Mouse (Mus musculus): ENCODE measurements around the gene Brox. TPM values are rescaled to one million over a fixed set of nuclear protein-coding genes. Genes with fewer than 3 reads are reported as not detected.

Brox gene
- total and polyA plus RNA-seq, 2 experiments from 2014 or later, result 82.3 to 93.8 TPM

DNA sequence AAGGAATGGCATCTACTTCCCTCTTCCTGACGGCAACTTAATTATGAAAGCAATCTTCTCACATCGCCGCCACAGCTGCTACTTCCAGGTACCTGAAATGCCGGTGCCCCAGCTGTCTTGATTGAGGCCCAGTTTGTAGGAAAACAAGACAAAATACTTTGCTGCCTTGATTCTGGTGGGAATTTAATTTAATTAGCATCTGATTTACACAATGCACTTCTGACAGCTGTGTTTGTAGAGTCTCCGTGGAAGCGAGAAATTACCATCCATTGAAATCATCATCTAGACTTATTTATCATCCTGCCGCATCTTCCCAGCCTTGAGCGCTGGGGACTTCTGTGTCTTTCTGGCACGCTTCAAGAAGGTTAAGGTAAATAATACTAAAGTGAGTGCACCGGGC, 44.5 kb downstream of the Brox start:
- no peak overlapping the region for H3K4me2 ChIP-seq (ENCODE audit: low read depth, low read length)
- WGBS, result 42% methylated on average over 10 of the region's 10 CpGs
- no peak overlapping the region for H3K27ac ChIP-seq
- no peaks in the 10 kb centered on the region for H3K27me3 ChIP-seq (ENCODE audit: insufficient read depth, low read length)
- no peaks in the 10 kb centered on the region for H3K36me3 ChIP-seq (ENCODE audit: insufficient read depth, low read length)
- peak; percentile 46 for DNase-seq (ENCODE audit: low spot score)
- H3K9ac ChIP-seq (replicated peaks; ENCODE audit: low read length), result no peak overlapping the region
- H3K4me1 ChIP-seq (ENCODE audit: insufficient read depth, low read length), result no peaks in the 10 kb centered on the region
- TF ChIP-seq CTCF (IDR thresholded peaks at IDR 0.05; ENCODE audit: low read depth), result no peak
- no peak for ATAC-seq
- H3K4me3 ChIP-seq (ENCODE audit: low read length), result no peak overlapping the region
- no peaks in the 10 kb centered on the region for H3K9me3 ChIP-seq (ENCODE audit: low read length)

DNA sequence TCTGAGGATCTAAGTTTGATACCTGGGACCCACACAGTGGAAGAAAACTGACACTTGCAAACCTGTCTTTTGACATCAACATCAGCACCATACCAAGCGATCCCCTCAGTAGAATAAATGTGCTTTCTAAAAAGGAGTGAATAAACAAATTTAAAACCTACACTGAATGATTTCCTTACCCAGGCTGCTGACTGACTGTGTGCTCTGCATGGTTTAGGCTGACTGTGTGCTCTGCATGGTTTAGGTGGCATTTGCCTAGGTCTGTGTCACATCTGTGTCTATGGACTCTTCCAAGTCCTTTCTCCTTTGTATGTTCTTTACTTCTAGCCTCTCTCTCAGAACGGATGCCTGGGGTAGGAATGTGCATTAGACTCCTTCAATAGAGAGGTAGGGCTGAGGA, 45.3 kb downstream of the Brox start:
- H3K27ac ChIP-seq, result no peak overlapping the region
- WGBS, result 79% methylated on average over 2 of the region's 2 CpGs
- no peak overlapping the region for H3K4me2 ChIP-seq (ENCODE audit: low read depth, low read length)
- no peaks in the 10 kb centered on the region for H3K4me1 ChIP-seq (ENCODE audit: insufficient read depth, low read length)
- no peak overlapping the region for H3K4me3 ChIP-seq (ENCODE audit: low read length)
- H3K9me3 ChIP-seq (ENCODE audit: low read length), result no peaks in the 10 kb centered on the region
- no peaks in the 10 kb centered on the region for H3K27me3 ChIP-seq (ENCODE audit: insufficient read depth, low read length)
- no peaks in the 10 kb centered on the region for H3K36me3 ChIP-seq (ENCODE audit: insufficient read depth, low read length)
- DNase-seq (ENCODE audit: low spot score) (no peak), ATAC-seq (no peak)
- no peak overlapping the region for H3K9ac ChIP-seq (replicated peaks; ENCODE audit: low read length)
- no peak for TF ChIP-seq CTCF (IDR thresholded peaks at IDR 0.05; ENCODE audit: low read depth)

GRCm38 (mm10) chr1:183250612-183251011, 46.5 kb downstream of the Brox start:
- no peaks in the 10 kb centered on the region for H3K9me3 ChIP-seq (ENCODE audit: low read length)
- no peak overlapping the region for H3K9ac ChIP-seq (replicated peaks; ENCODE audit: low read length)
- H3K27me3 ChIP-seq (ENCODE audit: insufficient read depth, low read length), result no peaks in the 10 kb centered on the region
- ATAC-seq (no peak), DNase-seq (ENCODE audit: low spot score) (no peak)
- no peaks in the 10 kb centered on the region for H3K4me1 ChIP-seq (ENCODE audit: insufficient read depth, low read length)
- WGBS, result 66% methylated on average over 4 of the region's 4 CpGs
- H3K36me3 ChIP-seq (ENCODE audit: insufficient read depth, low read length), result no peaks in the 10 kb centered on the region
- TF ChIP-seq CTCF (IDR thresholded peaks at IDR 0.05; ENCODE audit: low read depth), result no peak
- no peak overlapping the region for H3K4me3 ChIP-seq (ENCODE audit: low read length)
- no peak overlapping the region for H3K27ac ChIP-seq
- no peak overlapping the region for H3K4me2 ChIP-seq (ENCODE audit: low read depth, low read length)

- no peaks in the 10 kb centered on the region for H3K4me1 ChIP-seq (ENCODE audit: insufficient read depth, low read length)
- TF ChIP-seq CTCF (IDR thresholded peaks at IDR 0.05; ENCODE audit: low read depth), result no peak
- no peak overlapping the region for H3K4me2 ChIP-seq (ENCODE audit: low read depth, low read length)
- H3K9me3 ChIP-seq (ENCODE audit: low read length), result no peaks in the 10 kb centered on the region
- H3K36me3 ChIP-seq (ENCODE audit: insufficient read depth, low read length), result no peaks in the 10 kb centered on the region
- no peak for ATAC-seq
- no peaks in the 10 kb centered on the region for H3K27me3 ChIP-seq (ENCODE audit: insufficient read depth, low read length)
- no peak overlapping the region for H3K27ac ChIP-seq
- DNase-seq (ENCODE audit: low spot score), result no peak
- no peak overlapping the region for H3K4me3 ChIP-seq (ENCODE audit: low read length)
- 41% methylated on average over 1 of the region's 1 CpGs for WGBS
- no peak overlapping the region for H3K9ac ChIP-seq (replicated peaks; ENCODE audit: low read length)
These were observed 48.9 kb downstream of the Brox start for GRCm38 (mm10) chr1:183248144-183248543.

DNA sequence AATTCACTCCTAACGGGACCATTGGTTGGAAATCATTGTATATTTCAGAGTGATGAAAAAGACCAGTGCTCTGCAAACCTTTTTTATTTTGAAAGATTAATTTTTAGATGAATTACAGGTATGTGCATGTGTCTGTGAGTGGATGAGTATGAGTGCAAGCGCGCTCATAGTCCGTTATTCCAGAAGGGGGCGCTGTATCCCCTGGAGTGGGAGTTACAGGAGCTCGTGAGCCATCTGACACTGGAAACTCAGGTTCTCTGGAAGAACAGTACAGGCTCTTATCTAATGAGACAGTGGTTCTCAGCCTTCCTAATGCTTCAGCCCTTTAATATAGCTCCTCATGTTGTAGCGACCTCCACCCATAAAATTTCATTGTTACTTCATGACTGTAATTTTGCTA, 53.8 kb downstream of the Brox start:
- 74% methylated on average over 7 of the region's 7 CpGs for WGBS
- DNase-seq (ENCODE audit: low spot score), result no peak
- no peak for ATAC-seq
- H3K9ac ChIP-seq (replicated peaks; ENCODE audit: low read length), result no peak overlapping the region
- H3K9me3 ChIP-seq (ENCODE audit: low read length), result no peaks in the 10 kb centered on the region
- no peaks in the 10 kb centered on the region for H3K4me1 ChIP-seq (ENCODE audit: insufficient read depth, low read length)
- H3K4me2 ChIP-seq (ENCODE audit: low read depth, low read length), result no peak overlapping the region
- H3K36me3 ChIP-seq (ENCODE audit: insufficient read depth, low read length), result no peaks in the 10 kb centered on the region
- TF ChIP-seq CTCF (IDR thresholded peaks at IDR 0.05; ENCODE audit: low read depth), result peak; percentile 17; the same call in 1 of the 2 replicates
- no peak overlapping the region for H3K27ac ChIP-seq
- H3K4me3 ChIP-seq (ENCODE audit: low read length), result no peak overlapping the region
- H3K27me3 ChIP-seq (ENCODE audit: insufficient read depth, low read length), result no peaks in the 10 kb centered on the region

DNA sequence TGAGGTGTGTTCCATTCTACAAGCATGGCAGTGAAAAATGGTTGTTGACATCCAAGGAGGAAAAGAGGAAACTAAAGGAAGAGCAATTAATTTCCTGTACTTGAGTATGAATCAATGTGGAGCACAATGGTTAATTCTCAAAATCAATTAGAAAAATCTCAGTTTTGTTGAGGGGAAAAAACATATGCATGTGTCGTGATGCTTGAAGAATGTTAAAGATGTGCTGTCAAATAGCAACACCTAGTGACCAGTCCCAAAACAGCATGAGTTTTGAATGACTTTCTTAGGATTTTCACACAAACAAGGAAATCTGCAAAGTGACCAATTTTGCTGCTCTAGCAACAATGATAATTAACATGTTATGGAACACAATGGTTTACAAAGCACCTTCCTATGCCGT, 59.2 kb downstream of the Brox start:
- WGBS, result 24% methylated on average over 2 of the region's 2 CpGs
- no peak for ATAC-seq
- TF ChIP-seq CTCF (IDR thresholded peaks at IDR 0.05; ENCODE audit: low read depth), result peak; percentile 86

GRCm38 (mm10) chr1:183236460-183236859, 60.6 kb downstream of the Brox start:
- WGBS, result 87% methylated on average over 5 of the region's 5 CpGs
- H3K27me3 ChIP-seq (ENCODE audit: insufficient read depth, low read length), result no peaks in the 10 kb centered on the region
- H3K4me2 ChIP-seq (ENCODE audit: low read depth, low read length), result no peak overlapping the region
- no peak overlapping the region for H3K4me3 ChIP-seq (ENCODE audit: low read length)
- no peaks in the 10 kb centered on the region for H3K9me3 ChIP-seq (ENCODE audit: low read length)
- ATAC-seq (no peak), DNase-seq (ENCODE audit: low spot score) (no peak)
- no peak for TF ChIP-seq CTCF (IDR thresholded peaks at IDR 0.05; ENCODE audit: low read depth)
- no peaks in the 10 kb centered on the region for H3K36me3 ChIP-seq (ENCODE audit: insufficient read depth, low read length)
- no peaks in the 10 kb centered on the region for H3K4me1 ChIP-seq (ENCODE audit: insufficient read depth, low read length)
- H3K27ac ChIP-seq, result no peak overlapping the region
- H3K9ac ChIP-seq (replicated peaks; ENCODE audit: low read length), result no peak overlapping the region

More for the DNA sequence above, 59.2 kb downstream of the Brox start:
- no peak overlapping the region for H3K27ac ChIP-seq
- H3K4me2 ChIP-seq (ENCODE audit: low read depth, low read length), result no peak overlapping the region
- no peaks in the 10 kb centered on the region for H3K9me3 ChIP-seq (ENCODE audit: low read length)
- H3K9ac ChIP-seq (replicated peaks; ENCODE audit: low read length), result no peak overlapping the region
- DNase-seq (ENCODE audit: low spot score), result peak; percentile 75
- no peaks in the 10 kb centered on the region for H3K27me3 ChIP-seq (ENCODE audit: insufficient read depth, low read length)
- no peak overlapping the region for H3K4me3 ChIP-seq (ENCODE audit: low read length)
- H3K36me3 ChIP-seq (ENCODE audit: insufficient read depth, low read length), result no peaks in the 10 kb centered on the region
- H3K4me1 ChIP-seq (ENCODE audit: insufficient read depth, low read length), result no peaks in the 10 kb centered on the region

Data from hindbrain, postnatal 0 days (tissue).